Mouse (Mus musculus) adrenal gland, adult 2 months (tissue): ENCODE data around the gene Olfr1392. TPM values are rescaled to one million over a fixed set of nuclear protein-coding genes. Genes with fewer than 3 reads are reported as not detected.
"Not testable (repeated sequence)": the region's sequence is repeated elsewhere in the genome, so short reads cannot be mapped to it uniquely, and the experiment has no call there.

Experiments
- DNase-seq: peaks from one replicate; pipeline ENCODE4 v3.0.0; 2021
- polyA plus RNA-seq: library from polyadenylated mRNA; depleted of rRNA; stranded (reverse); fragments of >200 nt; gene quantifications from 2 replicates; pipeline ENCODE4 v1.2.3, GENCODE M21; 2012
- total RNA-seq, 2 experiments: library from RNA; stranded (reverse); gene quantifications; 2 replicates each; pipeline ENCODE4 v1.2.3; 2021

The Olfr1392 gene
- total and polyA plus RNA-seq, 3 experiments = 0.22 TPM; not detected in 2

DNA sequence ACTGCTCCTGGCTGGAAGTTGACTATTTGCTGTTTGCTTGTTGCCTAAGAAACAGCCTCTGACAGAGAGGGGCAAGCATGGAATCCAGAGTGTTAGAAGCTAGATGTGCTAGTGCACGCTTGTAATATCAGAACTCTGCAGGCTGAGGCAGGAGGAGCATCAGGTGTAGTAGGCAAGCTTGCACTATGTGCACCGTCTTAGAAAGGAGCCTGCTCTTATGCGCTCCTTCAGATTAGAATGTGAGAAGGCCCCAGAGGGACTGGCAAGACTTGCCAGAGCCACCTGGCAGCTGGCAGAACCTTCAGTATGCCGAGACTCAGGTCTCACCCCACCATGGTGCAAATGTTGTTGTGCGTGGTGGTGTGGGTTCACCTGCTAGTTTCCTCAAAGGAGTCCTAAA is 33.0 kb upstream of the Olfr1392 start:
- no peak for DNase-seq

DNA sequence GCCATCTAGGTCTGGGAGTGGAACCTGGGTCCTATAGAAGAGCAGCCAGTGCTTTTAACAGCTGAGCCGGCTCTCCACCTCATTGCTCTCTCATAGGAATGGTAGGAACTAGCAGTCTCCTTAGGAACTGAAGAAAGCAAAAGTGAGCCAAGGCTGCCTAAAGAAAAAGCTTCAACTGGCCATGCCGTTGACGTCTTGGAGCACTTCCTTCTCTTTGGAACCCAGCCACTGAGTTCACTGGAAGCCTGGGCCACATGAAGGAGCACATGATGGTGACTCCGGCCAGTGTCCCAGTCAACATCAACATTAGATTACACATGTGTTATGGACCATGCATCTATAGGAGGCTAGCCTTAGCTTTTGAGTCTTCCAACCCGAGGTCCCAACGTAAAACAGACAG is 32.0 kb upstream of the Olfr1392 start:
- no peak for DNase-seq

DNA sequence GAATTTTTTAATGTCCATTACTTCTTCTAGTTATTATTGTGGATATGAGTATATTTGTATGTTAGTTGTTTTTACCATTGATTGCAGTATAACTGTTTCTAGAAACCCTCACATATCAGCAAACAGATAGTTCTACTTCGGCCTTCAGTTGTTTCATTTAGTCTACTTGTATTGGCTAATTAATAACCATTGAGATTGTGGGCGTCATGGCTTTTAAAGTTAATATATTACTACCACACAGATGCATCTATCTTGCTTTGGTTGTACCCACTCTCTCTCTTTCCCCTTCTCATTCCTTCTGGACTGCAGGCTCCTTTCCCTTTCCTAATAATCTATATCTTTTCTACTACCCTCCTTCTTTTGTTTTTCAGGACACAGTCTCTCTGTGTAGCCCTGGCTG is 25.8 kb upstream of the Olfr1392 start:
- no peak for DNase-seq

DNA sequence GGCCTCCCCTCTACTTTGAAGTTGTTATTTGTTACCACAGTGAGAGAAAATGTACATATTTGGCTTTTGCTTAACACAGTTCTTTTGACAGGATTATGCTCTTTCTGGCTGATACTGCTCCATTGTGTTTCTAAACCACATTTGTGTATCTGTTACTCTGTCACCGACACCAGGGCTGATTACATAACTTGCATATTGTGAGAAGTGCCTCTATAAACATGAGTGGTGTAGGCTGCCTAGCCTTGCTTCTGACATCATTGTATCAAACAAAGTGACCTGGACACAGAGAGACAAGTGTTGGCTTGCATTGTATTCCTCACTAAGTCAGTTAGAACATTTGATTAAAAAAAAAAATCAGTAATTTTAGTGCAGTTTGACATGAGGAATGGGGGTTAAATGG is 25.3 kb upstream of the Olfr1392 start:
- no peak for DNase-seq

DNA sequence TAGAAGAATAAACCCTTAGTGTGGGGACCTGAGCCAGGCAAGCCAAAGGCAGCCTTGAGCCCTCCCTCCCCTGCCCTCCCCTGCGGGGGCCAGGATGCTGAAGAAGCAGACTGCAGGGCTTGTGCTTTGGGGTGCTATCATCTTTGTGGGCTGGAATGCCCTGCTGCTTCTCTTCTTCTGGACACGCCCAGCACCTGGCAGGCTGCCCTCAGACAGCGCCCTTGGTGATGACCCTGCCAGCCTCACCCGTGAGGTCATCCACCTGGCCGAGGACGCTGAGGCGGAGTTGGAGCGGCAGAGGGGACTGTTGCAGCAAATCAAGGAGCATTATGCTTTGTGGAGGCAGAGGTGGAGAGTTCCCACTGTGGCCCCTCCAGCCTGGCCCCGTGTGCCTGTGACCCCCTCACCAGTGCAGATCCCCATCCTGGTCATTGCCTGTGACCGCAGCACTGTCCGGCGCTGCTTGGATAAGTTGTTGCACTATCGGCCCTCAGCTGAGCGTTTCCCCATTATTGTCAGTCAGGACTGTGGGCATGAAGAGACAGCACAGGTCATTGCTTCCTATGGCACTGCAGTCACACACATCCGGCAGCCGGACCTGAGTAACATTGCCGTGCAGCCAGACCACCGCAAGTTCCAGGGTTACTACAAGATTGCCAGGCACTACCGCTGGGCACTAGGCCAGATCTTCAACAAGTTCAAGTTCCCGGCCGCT is 24.3 kb upstream of the Olfr1392 start:
- peak; percentile 94 for DNase-seq

DNA sequence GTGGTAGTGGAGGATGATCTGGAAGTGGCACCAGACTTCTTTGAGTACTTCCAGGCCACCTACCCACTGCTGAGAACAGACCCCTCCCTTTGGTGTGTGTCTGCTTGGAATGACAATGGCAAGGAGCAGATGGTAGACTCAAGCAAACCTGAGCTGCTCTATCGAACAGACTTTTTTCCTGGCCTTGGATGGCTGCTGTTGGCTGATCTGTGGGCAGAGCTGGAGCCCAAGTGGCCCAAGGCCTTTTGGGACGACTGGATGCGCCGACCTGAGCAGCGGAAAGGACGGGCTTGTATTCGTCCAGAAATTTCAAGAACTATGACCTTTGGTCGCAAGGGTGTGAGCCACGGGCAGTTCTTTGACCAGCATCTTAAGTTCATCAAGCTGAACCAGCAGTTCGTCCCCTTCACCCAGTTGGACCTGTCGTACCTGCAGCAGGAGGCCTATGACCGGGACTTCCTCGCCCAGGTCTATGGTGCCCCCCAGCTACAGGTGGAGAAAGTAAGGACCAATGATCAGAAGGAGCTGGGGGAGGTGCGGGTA is 23.7 kb upstream of the Olfr1392 start:
- no peak for DNase-seq

DNA sequence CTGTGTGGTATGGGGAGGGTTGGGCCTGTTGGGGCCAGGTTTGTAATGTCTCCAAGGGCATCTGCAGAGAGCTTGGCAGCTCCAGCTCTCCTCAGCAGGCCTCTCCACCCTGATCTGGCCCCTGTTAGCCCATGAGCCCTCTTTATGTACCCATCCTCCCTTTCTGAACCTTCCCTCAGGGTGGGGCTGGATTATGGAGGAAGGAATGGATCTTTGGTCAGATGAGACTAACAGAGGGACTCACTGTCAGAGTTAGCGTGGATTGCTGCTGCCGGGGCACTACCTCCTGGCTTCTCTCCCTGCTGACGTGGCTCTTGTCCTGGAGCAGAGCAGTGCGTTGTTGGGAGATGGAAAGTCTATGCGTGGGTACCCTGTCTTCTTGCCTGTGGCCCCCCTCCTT is 22.8 kb upstream of the Olfr1392 start:
- no peak for DNase-seq

DNA sequence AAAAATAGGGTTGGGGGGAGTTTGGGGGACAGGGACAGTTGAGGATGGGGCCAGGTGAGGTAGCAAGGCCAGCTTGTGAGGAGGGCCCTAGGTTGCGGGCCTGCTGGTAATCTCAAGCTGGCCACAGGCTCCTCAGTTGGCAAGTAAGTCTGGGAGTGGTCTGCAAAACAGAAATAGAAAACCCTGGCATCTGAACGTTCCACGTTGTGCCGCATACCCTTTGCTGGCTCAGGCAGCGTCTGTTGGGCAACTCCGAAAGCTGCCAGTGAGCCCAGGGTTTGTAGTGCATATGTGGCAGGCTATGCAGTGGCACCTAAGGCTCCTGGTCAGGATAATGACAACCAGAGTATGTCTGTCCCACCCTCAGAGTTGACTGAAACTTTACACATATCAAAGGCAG is 21.9 kb upstream of the Olfr1392 start:
- no peak for DNase-seq

DNA sequence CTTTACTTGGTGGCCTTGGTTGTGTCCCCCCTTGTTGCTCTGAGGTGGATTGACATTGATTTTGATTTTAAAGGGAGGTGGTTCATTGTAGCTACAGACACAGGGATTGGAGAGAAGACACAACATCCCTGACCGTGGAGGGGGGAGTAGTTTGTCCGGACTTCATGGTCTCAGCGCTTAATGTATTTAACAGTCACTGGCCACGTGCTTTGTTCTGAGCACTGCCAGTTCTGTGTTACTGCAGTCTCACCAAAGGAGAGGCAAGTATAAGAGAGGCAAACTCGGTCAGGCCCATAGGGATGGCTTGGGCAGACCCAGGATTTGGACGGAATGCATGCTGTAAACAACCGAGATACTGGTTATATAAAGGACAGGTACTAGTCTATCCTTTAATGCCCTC is 21.0 kb upstream of the Olfr1392 start:
- DNase-seq = no peak

DNA sequence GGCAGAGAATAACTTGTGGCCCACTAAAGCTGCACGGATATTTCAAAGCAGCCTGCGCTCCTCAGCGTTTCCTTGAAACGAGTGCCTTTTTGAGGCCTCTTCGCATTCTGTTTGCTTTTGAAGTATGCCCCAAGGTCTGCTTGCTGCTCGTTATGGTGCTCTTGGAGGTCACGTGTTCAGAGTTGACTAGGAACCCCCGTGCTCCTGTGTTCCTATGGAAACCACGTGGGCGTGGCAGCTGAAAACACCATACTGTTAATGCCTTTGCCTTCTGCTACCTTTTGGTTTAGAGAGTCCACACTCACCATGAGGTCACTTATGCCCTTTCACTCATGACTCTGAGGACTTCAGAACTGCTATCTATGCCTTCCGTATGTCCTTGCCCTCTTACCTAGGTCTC is 20.5 kb upstream of the Olfr1392 start:
- no peak for DNase-seq

DNA sequence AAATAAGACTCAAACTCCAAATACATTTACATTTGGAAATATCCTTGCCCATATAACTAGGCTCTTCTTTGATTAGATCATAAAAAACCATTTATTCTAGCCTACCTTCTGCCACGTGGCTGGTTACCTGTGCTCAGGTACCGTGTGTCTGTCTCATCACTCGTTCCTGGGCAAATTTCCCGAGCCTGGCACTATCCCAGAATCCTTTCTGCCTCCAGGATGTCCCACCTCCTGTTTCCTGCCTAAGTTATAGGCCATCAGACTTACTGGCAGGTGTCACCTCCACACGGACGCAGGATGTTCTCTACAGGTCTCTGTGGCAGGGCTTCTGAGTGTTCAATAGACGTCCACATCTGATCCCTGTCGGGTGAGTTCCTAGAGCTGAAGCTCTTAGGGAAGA is 20.0 kb upstream of the Olfr1392 start:
- DNase-seq = no peak

DNA sequence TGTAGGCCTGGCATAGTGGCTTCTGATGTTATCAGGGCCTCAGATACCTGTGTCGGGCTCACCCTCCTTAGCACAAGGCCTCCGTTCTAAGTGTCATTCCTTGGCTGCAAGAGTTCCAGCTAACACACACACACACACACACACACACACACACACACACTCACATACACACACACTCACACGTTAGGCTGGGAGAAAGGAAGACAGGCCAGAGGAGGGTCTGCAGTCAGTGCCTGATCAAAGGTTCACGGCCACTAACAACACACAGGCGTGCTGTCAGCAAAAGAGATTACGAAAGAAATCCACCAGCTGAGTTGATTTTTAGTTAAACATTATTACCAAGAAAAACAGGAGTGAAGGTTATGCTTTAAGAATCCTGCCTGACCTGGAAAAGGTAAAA is 18.4 kb upstream of the Olfr1392 start:
- no peak for DNase-seq

DNA sequence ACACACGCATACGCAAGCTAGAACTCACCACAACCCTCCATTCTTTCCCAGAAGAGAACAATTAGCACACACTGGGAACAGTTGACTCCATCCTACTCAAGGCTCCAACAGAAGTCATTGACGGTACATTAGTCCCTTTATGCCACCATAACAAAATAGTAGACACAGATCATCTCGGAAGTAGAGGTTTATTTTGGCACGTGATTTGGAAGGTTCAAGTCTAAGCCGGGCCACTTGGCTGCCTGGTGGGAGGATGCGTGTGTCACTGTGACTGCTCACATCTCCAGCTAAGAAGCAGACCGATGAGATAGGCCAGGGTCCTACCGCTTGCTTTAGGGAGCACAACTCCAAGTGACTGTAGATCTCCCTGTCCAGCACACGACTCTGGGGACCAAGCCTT is 17.8 kb upstream of the Olfr1392 start:
- no peak for DNase-seq

DNA sequence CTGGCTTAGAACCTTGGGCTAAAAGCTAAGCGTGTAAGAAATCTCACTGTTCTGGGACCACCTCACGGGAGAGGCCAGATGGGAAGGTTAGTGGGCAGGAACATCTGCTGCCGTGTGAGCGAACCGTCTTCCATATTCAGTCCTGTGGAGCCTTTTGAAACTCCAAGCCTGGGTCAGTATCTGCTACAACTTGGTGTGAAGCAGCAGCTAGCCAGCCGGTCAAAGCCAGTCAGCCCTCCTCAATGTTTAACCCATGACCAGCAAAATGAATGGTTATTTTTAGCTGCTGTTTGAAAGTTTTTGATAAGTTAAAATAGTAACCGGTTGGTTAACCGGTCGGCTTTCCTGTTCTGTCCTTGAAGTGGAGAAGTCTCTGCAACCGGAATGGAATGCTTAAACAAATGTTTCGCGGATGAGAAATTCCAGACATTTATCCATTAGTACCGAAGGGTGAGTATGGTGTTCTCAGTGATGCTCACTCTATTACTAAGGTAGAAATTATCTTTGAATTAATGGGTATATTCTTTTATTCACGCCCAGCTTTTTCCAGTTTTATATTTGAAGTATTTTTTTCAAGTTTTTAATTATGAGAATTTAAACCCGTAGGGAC is 17.0 kb upstream of the Olfr1392 start:
- DNase-seq = no peak

DNA sequence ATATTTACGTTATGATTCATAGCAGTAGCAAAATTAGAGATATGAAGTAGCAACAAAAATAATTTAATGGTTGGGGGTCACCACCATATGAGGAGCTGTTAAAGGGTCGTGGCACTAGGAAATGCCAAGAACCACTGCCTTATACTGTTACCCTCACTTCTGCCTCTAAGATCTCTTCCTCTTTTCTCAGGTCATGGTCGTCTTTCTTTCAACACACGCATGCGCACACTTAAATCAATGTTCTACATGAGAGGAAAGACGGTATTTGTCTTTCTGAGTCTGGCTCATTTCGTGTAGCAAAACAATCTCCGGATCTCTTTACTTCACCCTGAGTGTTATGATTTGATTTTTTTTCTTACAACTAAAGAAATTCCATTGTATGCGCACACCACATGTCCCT is 15.3 kb upstream of the Olfr1392 start:
- DNase-seq = no peak

DNA sequence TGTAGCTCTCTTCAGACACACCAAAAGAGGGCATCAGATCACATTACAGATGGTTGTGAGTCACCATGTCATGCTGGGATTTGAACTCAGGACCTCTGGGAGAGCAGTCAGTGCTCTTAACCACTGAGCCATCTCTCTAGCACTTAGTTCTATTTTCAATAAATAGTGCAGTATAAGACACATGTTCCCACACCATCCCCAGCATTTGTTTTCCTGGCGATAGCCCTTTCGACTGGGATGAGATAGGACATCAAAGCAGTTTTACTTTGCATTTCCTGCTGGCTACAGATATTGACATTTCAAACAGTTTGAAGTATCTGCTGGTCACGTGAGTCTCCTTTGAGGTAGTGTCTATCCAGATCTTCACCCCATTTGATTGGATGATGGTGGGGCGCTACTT is 14.7 kb upstream of the Olfr1392 start:
- DNase-seq = no peak

DNA sequence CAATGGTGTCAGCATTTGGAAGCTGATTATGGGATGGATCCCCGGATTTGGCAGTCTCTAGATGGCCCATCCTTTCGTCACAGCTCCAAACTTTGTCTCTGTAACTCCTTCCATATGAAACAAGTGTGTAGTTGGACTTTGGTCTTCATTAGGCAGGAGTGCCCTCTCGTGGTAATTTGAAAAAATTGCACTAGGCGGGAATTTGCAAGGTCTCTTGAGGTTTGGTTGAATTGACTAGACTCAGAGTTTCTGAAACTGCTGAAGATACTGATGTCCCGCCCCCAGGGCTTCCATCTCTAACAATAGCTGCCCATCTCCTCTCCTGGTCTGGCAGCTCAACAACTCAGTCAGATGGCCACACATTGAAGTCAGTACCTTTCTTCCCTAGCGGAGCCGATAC is 13.7 kb upstream of the Olfr1392 start:
- peak; percentile 51 for DNase-seq

DNA sequence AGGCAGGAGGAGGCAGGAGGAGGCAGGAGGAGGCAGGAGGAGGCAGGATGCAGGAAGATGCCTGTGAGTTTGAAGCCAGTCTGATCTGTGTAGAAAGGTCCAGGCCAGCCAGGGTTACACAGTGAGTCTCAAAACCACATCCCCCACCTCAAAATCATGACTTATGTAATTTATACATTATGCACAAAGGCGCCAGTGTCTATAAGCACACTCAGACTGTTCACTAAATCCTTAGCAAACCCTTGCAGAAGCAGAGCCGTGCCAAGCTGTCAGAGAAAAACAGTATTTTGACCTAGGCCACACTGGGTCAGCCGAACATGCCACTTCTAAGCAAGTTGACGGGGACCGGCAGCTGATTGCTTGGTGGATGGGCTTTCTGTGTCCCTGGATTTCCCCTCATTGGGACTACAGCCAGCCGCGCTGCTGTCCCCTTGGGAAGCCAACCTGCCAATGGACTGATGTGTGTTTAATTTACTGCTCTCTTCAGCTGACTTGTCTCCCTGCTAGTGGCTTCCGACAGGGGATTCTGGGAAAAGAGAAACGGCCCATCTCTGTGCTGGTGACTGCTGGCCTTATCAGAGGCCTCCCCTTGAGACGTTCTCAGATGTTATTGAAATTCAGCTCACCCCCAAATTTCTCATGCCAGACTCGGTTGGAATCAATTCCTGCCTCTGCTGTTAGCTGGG is 11.1 kb upstream of the Olfr1392 start:
- DNase-seq = no peak

DNA sequence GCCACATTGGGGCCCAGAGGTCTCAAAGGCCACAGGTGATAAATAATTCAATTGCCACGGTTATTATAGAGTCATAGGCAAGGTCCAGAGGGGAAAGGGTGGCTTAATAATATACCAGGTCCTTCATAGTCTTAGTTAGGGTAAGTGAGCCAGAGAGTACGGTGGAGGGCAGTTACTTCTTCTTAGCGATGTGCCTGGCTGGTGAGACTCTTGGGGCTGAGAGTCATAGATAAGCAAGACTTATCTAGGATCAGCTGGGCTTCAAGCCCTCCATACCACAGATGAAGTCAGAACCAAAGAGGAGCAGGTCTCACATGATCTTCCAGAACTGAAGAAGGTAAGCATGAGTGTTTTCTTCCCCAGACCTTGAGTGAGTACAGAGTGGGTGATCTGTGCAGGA is 6.9 kb upstream of the Olfr1392 start, which contains the start of gene Olfr1393:
Gene Olfr1393 (plus strand): TSS at position 83 of the 400 bp plus-strand sequence.
- DNase-seq = no peak

DNA sequence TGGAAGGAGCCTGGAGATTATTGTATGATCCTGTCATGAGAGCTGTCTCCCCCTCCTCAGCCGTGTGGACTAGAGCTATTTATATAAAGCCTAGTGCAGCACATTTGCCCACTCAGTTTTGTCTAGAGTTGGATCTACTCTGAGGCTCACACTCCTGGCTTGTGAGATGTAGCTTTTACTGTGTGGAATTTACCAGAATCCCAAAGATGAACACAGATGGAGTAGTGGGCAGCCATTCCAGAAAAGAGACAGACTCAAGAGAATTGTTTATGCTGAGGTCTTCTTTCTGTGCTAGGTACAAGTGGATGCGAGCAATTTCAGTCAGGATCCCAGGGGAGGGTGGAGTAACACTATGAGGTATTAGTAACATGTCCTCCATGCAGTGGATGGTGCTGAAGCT is 2.2 kb downstream of the Olfr1392 start:
- no peak for DNase-seq

DNA sequence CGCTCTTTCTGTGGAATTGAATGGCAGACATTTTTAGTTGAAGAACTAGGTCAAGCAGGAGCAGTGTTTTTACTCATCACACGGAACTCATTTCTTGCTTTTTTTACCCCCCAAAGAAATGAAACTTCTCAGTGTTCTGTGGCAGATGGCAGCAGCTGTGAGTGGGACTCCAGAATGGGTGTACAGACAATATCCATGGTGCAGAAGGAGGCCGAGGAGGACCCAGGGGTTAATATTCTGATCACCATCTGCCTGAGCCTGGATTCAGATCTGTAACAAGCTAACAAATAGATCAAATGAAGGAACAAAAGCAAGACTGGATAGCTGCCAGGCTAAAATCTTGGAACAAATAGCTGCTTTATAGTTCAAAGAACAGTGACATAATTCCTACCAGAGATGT is 7.7 kb downstream of the Olfr1392 start:
- DNase-seq = no peak

DNA sequence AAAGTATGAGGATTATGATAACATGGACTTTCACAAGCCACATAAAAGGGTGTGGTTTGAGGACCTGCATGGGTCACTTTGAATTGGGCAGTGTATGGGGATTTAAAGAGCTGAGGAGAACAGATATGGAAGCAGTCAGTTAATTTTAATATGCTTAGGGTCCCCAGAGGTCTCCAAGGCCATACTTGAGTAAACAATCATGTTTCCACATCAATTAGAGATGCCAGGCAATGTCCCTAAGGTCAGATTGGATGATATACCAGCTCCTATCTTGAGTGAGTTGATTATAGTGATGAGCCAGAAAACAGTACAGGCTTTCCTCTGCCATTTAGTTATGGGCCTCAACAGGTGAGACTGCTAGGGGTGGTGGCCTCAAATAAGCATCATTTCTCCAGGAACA is 19.4 kb downstream of the Olfr1392 start, which contains the start of gene Olfr10:
Gene Olfr10 (plus strand): TSS at position 301 of the 400 bp plus-strand sequence.
- DNase-seq = no peak

DNA sequence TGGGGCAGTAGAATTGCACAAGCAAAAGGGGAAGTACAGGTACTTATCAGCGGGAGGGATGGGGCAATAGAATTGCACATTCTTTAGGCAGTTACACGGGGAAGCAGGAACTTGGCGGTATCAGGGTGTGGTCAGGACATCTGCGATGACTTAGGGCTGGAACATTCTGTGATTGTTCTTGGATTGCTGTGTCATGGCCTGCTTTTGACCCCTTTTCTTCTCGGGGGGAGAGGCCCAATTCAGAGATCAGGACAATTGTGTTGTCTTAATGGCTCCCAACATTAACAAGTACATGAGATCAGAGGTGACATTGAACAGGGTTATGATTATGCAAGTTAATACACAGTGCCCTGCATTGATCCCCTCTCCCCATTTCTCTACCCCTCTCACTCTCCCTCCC is 23.5 kb downstream of the Olfr1392 start:
- DNase-seq = not testable (repeated sequence)
